Mouse (Mus musculus): Measurements from ENCODE around the gene Atxn2.

The Atxn2 gene

DNA sequence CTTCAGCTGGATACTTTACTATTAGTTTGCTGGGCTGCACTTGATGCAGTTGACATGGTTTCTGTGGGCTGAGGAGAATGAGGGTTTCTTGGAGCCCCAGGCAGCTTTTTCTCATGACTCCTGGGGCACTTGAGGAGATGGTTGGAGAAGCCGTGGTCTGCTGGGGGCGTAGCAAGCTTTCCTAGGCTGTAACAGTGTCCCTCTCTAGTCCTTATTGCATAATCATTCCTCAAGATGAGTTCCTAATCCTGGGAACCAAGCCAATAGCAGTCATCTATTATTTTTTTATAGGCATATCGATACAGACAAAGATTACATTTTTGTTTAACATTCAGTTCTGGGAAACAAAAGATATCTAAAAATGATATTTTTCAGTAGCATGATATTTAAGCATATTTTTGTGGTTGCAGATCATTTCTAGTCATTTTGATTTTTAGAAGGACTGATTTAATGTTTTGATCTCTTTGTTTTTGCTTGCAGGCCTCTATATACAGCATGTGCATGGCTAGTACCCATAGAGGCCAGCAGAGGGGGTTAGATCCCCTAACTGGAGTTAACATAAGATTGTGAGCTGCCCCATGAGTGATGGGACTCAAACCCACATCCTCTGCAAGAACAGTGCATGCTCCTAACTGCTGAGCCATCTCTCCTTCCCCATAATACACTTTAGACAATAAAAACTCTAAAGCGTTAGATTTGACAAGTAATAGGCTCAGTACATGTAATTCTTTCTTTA, 55.1 kb downstream of the Atxn2 start:
- DNase-seq (ENCODE audit: low read depth): peak; percentile 44

DNA sequence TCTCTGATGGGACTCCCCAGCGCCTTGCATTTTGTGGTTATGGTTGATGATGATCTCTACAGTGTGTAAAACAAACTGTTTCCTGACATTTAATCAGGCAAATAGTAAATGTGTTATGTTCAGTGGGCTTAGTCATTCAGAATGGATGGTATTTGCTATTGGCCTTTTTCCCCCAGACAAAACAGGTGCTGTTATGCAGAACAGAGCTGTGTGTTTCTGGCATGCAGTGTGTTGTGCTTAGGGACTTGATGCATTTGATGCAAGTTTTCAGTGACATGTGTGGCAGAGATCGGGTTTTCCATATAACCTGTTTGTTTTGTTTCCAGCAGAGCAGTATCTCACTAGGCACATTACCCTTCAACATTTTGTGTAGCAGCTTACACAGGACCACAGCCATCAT, 56.4 kb downstream of the Atxn2 start:
- no peak for DNase-seq (ENCODE audit: low read depth)

GRCm38 (mm10) chr5:121769827-121770226, 58.7 kb downstream of the Atxn2 start:
- DNase-seq (ENCODE audit: low read depth): no peak

GRCm38 (mm10) chr5:121771611-121772010, 60.5 kb downstream of the Atxn2 start:
- no peak for DNase-seq (ENCODE audit: low read depth)

- DNase-seq (ENCODE audit: low read depth): peak; percentile 28
Observed at GRCm38 (mm10) chr5:121778485-121779119, 67.5 kb downstream of the Atxn2 start.

- DNase-seq (ENCODE audit: low read depth): no peak
Observed at GRCm38 (mm10) chr5:121780180-121780579, 69.0 kb downstream of the Atxn2 start.

DNA sequence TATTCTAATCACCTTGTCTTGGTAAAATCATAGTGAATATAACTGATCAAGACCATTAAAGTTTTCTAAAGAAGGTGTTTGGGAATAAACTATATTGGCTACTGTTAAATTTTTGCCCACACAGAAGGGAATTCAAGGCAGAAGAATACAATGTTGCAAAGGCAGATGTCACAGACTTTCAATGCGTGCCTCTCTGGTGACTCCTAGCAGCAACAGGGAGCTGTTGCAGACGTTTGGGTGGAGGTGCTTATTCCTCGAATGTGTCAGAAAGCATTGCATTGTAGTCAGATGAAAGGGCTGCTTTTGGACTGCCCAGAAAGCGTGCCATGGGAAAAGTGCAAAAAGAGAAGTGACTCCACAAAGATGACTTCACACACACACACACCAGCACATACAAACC, 71.3 kb downstream of the Atxn2 start:
- peak; percentile 16 for DNase-seq (ENCODE audit: low read depth)

DNA sequence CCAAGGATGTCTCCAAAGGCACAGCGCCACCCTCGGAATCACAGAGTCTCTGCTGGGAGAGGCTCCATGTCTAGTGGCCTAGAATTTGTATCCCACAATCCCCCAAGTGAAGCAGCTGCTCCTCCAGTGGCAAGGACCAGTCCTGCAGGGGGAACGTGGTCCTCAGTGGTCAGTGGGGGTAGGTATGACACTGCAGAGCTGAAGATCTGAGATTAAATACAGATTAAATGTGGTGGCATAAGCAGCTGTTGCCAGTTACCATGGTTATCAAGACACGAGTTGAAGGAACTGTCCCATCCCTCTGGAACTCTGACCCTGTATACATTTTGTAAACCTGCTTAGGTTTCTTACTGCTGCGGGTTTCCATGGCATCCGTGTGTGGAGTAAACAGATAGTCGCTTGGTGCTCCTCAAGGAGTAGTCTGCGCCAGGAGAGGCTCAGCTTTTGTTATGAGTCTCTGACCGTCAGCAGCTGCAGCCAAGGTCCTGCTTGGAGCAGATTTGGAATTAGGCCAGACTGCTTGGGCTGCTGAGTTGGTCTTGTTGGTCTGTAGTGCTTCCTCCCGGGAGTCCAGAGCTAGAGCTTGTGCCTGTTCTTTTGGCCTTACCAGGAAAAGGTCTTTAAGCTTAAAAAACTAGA, 72.8 kb downstream of the Atxn2 start:
- DNase-seq (ENCODE audit: low read depth): peak; percentile 60

GRCm38 (mm10) chr5:121791026-121791425, 79.9 kb downstream of the Atxn2 start:
- DNase-seq (ENCODE audit: low read depth): no peak

DNA sequence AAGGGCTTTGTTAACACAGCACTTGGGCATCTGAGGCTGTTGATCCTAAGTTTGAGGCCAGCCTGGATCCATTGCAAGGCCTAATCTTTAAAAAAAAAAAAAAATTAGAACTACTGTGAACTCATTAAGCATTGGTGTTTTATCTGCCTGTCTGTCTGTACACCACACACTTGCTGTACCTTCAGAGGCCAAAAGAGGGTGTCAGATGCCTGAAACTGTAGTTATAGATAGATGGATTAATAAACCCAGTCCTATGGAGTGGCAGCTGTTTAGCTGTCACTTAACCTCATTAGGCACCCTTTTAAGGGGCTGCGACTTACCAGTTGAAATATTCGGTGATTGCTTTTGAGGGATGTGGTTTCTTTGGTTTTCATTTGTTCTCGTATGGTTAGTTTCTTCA, 84.7 kb downstream of the Atxn2 start:
- DNase-seq (ENCODE audit: low read depth): no peak

DNA sequence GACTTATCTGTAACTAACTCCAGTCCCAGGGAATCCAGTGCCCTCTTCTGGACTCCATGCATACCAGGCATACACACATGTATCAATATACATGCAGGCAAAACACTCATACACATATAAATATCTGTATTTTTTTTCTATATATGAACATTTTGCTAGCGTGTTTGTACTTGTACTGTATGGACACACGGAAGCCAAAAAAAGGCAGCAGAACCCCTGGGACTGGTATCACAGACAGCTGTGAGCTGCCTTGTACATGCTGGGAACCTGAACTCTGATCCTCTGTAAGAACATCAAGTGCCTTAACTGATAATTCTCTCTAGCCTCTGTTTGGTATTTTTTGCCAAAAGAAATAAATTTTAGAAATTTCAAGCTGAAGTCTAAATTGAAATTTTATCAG, 87.3 kb downstream of the Atxn2 start:
- no peak for DNase-seq (ENCODE audit: low read depth)

DNA sequence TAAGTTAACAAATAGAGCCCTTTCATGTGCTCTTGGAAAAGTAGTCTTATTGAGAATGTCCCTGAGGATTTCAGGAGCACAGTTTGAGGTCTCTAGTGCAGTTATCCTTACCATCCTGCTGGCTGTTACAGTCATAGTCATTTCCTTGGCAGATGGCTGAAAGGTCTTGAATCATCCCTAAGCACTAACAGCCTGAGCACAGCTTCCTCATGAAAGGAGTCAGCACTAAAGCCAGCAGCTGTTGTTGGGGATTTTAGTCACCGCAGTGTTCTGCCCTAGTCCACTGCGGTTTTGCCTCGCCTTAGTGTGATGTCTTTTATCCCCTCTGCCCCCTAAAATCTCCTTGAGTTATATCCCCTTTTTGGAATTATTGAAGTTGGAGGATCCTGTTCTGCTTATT, 96.0 kb downstream of the Atxn2 start:
- peak; percentile 49 for DNase-seq (ENCODE audit: low read depth)

DNA sequence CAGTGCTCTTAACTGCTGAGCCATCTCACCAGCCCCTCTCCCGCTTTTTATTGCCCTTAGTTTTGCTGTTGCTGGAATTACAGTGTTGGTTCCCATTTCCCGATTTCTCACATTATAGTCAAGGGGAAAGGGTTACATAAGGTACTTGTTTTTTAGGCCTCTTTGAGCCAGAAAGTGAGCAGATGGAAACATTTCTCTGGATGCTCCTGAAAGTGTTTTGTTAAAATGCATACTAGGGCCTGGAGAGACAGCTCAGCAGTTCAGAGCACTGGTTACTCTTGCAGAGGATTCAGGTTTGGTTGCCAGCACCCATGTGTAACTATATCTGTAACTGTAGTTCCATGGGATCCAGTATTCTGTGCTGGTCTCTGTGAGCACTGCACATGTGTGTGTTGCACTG, 97.1 kb downstream of the Atxn2 start:
- no peak for DNase-seq (ENCODE audit: low read depth)

DNA sequence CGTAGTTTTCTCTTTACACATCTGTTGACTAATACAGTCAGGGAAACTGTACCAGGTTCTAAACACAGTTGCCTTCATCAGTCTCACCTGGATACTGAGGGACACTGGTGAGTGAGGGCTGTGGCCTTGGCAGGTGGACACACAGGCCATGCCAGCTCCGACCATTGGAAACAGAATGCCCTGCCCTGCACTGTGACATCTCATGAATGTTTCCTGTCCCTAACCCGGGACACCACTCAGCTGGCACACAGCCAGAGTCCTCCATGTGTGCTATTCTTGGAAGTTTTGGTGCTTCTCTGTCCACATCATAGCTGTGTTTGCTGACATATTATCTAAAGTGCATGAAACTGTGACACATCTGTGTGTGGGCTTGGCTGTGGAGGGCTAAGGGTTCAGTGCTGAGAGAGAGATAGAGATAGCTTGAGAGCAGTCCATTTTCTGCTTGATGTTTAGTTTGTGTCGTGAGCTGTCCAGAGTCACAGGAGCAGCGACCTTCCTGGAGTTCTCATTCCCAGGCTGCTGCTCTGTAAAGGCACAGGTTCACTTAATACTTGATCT, 98.6 kb downstream of the Atxn2 start:
- no peak for DNase-seq (ENCODE audit: low read depth)

DNA sequence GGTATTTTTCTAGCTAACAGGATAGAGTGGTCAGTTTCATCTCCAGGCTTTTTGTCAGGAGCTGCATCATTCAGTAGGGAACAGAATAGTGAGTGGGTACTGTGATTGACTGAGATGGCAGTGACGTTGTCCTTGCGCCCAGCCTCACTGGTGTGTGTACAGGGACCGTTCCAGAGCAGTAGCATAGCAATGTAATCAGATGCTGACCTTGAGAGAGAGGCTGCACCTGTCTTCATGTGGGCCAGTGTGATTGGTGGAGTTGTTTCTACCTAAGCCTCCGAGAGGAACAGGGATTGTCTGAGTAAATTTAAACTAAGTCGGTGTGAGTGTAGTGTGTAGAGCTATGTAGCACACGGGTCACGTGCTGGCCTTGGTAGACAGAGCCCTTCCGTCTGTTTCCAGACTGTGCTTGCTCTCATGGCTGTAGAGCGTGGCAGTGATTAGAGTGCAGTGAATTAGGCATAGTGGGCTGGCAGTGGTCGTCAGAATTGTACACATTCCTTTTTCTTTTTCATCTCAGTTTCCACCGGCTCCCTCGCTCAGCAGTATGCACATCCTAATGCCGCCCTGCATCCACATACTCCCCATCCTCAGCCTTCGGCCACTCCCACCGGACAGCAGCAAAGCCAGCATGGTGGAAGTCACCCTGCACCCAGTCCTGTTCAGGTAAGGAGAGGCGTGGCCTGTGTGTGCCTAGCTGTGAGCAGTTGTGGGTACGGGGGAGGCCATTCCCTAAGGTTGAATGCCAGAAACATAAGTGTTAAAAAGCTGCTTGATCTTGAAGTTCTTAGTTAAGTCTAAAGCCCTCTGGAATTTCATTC, 99.4 kb downstream of the Atxn2 start:
- no peak for DNase-seq (ENCODE audit: low read depth)

GRCm38 (mm10) chr5:121811485-121811931, 100.4 kb downstream of the Atxn2 start:
- DNase-seq (ENCODE audit: low read depth): no peak

DNA sequence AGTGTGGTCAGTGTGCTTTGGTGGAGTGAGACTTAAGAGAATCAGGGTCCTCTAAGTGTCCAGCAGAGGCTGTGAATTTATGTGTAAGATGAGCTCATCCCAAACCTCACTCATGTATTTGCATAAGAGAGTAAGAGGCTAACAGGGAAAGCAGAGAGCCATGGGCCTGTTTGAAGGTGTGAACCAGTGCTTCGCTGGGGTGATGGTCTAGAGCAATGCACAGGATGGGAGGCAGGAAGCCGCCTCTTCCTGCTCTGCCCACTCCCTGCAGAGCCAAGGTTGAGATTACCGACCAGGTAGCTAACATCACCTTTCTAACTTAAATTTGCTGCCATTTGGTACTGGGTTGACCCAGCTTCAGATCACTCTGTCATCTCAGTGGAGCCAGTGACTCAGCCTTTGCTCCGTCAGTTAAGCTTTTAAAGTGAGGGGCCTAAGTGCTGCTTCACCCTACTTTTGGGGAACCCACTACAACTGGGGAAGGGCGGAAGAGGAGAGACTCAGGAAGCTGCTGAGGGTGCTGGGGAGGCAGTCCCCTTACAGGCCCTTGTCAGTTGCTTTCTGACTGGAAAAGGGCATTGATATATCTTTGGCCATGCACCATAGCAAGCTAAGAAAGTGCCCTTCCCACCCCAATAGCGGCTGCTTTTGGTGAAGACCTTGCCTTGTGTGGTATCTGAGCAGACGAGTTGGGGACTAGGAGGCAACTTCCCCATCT, 101.5 kb downstream of the Atxn2 start:
- no peak for DNase-seq (ENCODE audit: low read depth)

DNA sequence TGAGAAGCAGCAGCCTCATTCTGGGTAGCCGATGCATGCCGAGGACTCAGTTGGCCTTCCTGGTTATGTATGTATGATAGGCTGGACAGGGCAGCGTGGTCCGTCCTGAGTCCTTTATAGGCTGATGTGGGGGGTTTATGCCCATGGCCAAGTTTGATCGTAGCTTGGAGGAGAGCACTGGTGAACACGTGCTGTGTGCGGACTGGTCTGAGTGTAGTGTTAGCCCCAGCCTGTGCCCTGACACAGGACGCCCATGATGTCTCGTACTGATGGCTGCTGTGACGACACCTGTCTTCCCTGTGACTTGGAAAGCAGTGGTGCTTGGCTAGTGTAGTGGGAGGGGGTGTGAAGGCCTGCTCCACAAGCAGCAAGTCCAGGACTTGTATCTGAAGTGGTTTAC, 102.6 kb downstream of the Atxn2 start:
- no peak for DNase-seq (ENCODE audit: low read depth)

- peak; percentile 79 for DNase-seq (ENCODE audit: low read depth)
Observed at GRCm38 (mm10) chr5:121815067-121815466, 103.9 kb downstream of the Atxn2 start.

DNA sequence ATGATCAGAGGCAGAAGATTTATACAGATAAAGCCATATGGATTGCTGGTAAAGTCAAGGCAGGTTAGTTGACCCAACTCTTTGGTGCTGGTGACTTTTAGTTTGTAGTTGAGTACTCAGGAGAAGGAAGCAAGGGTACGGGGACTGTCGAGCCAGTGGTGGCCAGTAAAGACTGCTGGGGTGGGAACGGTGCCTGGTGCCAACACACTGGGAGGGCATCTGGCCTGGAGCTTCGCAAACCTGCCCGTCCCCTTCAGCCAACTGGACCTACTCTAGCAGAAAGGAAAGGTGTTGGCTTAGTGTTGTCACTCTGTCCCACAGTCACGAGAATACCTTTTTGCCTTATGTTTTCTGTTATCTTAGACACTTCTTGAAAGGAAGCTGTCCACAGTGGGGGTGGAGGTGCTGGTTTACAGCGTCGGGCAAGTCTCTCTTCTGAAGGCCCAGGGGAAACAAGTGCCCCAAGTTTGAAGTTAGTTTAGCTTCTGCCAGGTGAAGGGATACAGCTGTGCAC, 104.8 kb downstream of the Atxn2 start:
- no peak for DNase-seq (ENCODE audit: low read depth)

- DNase-seq (ENCODE audit: low read depth): no peak
Observed at GRCm38 (mm10) chr5:121816611-121817010, 105.5 kb downstream of the Atxn2 start.

All from NIH3T3 (cell line).